Mouse (Mus musculus) cerebellum, adult 9-10 months (tissue): ENCODE data around the gene Gramd4.

ENCODE experiments used
- DNase-seq: peaks from one replicate; pipeline ENCODE4 v3.0.0; 2022

The Gramd4 gene

GRCm38 (mm10) chr15:86074171-86074937 lies 16.9 kb downstream of the Gramd4 start:
- DNase-seq, result no peak

DNA sequence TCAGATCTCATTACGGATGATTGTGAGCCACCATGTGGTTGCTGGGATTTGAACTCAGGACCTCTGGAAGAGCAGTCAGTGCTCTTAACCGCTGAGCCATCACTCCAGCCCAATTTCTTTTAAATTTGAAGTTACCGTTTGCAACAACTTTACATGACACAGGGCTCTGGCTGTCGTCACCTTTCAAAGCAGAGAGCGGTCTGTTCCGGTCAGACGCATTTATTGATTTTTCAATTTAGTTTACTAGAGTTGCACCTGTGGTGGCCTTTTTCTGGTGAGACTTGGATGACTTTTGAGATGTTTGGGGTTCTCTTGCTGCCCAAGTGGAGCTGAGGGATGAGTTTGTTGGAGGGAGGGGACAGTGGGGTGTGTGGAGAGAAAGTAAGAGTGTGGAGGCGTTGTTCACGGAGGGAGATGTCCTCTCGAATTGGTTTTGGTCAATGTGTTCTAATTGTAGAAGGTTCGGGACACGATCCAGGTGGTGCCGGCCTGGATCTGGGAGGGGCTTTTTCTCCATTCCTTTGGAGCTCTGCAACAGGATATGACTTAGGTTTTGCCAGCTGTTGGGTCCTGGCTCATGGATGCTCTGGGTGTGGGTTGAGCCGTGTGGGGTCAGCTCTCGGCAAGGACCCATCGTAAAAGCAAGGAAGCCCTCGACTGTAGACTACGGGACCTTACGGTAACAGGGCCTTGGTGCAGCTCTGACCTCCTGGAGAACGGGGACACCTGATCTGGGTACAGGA lies 18.0 kb downstream of the Gramd4 start:
- DNase-seq, result no peak

DNA sequence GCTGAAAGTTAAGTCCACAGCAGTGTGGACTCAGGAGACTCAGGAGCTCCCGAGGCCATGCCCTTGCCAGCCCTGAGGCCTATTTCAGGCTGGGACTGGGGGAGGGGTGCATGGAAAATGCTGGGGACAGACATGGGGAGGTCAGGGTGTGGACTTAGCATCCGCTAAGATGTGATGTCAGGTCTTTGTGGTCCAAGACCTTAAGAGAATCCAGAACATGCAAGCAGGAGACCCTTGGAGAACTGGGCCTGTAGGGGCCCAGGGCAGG lies 18.5 kb downstream of the Gramd4 start:
- no peak for DNase-seq

GRCm38 (mm10) chr15:86076378-86076777 lies 18.9 kb downstream of the Gramd4 start:
- DNase-seq, result no peak

DNA sequence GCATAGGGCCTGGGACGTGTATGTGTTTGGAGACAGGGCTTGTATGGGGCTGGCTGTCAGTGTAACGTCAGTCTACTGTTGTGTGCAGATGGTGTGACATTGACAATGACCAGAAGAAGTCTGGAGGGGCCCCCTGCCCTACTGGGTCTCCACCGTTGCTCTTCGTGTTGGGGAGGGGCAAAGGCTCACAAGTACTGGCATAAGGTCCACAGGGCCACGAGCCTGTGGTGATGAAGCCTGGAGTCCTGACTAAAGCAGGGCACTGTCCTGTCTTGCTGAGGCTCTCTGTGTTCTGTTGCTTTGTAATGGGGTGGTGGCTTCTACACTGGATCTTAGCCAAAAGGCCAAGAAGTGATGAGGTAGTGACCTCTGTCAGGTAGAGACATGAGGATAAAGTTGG lies 20.4 kb downstream of the Gramd4 start:
- DNase-seq, result no peak

DNA sequence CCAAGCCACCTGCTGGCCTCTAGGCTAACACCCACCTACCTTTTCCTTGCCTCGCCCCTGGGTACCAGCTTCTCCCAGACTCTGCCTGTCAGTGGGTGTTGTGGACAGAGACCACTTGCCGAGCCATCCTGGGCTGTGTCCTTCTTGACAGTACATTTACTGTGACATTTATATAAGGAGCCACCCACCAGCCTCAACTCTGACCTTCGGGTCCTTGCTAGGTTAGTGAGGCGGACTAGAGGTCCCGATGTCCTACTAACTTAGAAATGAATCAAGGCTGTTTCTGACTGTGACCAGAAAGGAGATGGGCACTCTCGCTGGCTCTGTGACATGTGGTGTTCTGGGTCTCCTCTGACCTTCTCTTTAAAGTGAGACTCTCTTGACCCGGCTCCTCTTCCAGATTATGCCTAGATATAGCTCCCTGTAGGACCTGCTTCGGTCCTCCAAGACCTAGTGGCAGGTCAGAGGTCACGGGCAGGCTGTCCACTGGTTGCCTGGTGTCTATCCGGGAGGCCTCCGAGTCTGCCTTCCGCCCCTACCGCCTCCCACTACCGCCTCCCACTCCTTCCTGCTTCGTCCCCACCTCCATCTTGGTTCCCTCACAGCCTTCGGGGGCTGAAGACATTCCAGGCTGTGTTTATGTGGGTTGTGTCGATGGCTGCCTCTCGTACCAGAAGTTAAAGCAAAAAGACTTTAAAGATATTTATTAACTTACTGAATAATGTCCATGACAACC lies 21.2 kb downstream of the Gramd4 start:
- DNase-seq, result no peak

DNA sequence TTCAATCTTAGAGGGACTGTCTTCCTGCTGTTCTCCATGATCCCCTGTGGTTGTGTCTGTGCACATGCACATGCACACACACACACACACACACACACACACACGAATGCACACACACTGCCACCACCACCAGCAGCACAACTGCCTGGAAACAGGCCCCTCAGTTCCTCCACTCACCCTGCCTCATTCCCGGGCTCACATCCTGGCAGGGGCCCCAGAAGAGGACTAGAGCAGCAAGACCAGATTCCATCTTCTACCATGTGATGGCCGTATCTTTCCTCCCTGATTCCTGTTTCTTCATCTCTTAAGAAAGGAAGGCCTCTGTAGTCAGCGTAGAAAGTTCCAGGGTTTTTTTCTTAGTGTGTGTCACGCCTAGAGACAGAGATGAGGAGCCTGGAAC lies 22.0 kb downstream of the Gramd4 start:
- DNase-seq, result no peak

DNA sequence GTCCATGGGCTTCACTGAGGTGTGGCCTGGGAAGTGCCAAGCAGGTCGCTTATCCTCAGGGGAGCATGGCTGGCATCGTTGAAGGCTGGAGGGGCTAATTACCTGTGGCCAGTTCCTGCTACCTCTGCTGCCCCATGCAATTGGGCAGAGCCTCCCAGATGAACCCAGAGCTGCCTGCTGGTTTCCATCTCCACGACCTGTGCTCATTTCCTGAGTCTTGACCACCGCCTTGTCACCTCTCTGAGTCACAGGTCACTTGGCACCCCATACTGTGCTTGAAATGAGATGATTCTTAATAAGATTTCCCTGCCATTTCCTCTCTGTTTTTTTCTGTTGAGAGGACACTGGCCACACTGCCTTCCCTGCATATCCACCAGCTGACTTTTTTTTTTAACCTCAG lies 22.4 kb downstream of the Gramd4 start:
- DNase-seq, result no peak

- no peak for DNase-seq
These were observed 22.9 kb downstream of the Gramd4 start for GRCm38 (mm10) chr15:86080408-86080807.

DNA sequence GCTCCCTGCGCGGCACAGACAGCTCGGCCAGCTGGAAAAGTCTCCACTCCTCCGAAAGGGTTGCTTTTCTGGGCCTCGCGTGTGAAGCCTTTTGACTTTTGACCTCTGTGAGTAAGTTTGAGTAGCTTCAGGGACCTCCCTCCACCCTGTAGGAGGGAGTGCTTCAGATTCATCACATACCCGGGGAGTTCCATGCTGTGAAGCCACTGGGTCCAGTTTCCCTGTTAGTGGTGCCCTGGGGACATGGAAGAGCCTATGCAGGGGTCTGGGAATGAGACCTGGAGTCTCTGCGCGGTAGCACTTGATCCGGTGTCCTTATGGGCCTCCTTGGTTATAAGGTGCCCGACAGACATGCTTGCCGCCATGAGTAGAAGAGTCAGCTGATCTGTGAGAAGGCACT lies 24.2 kb downstream of the Gramd4 start:
- DNase-seq, result no peak

- DNase-seq, result peak; percentile 92
These were observed 25.1 kb downstream of the Gramd4 start for GRCm38 (mm10) chr15:86082551-86082961.

GRCm38 (mm10) chr15:86083261-86083741 lies 25.8 kb downstream of the Gramd4 start:
- no peak for DNase-seq

DNA sequence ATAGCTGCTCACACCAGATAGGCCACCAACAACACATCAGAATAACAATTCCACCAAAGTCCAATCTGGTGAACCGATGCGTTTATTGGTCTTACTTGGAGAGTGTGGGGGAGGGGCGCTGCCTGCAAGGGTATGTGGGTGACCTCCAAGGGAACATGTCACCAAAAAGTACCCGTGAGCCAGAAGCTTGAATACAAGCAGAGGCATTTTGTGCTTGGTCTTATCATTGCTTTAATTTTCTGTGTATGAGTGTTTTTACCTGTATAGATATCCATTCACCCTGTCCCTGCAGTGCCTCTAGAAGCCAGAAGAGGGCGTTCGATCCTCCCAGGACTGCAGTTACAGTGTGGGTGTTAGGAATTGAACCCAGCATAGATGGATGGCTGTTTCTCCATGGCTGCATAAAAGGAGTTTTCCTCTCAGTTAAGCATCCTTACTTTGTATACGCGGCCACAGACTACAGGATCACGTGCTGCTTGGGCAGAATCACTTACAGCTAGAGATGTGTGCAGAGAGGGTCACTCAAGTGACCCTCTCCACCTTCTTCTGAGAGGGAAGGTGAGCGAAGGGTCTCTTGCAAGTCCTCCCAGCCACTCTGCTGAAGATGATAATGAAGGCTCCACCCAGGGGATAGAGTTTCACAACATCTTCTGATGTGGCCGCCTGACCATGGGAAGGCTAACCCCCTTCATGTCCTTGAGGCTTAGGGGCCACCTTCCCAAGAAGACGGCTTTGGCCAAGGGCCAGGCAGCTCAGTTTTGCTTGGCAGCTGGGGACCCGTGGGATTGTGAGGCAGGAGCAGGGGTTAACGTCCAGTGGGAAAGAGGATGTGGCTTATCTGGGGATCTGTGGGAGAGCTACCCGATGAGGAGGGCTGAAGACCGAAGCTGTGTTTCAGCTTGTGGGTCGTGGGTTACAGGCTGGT lies 28.1 kb downstream of the Gramd4 start:
- no peak for DNase-seq

GRCm38 (mm10) chr15:86086291-86086706 lies 28.8 kb downstream of the Gramd4 start:
- no peak for DNase-seq

DNA sequence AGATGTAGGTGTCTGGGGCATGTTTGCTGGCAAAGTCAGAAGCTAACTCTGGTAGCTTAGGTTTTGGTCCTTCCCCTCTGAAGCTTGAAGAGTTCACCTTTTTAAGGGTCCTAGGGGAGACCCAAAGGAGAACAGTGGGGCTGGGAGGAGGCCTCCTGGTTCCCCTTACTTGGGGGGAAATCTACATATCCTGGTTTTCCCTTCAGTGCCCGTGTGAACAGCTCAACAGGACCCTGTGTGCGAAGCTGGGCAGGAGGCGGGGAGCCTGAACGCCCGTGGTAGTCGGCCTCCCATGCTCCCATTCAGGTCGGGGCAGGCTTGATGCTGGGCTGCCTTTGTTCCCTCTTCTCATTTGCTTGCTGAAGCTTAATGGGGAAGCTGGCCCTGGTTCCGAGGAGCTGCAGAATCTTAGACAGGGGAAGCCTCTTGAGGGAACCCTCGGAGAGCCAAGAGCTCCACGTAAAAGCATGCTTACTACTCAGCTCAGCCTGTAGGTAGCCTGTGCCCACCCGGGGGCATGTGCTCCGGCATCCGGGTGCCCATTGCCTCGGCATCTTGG lies 30.2 kb downstream of the Gramd4 start:
- DNase-seq, result no peak

- DNase-seq, result no peak
These were observed 30.8 kb downstream of the Gramd4 start for GRCm38 (mm10) chr15:86088266-86088790.

GRCm38 (mm10) chr15:86089091-86089744 lies 31.7 kb downstream of the Gramd4 start:
- DNase-seq, result no peak

- no peak for DNase-seq
These were observed 32.6 kb downstream of the Gramd4 start for GRCm38 (mm10) chr15:86089991-86090529.

- no peak for DNase-seq
These were observed 33.1 kb downstream of the Gramd4 start for GRCm38 (mm10) chr15:86090578-86090977.

DNA sequence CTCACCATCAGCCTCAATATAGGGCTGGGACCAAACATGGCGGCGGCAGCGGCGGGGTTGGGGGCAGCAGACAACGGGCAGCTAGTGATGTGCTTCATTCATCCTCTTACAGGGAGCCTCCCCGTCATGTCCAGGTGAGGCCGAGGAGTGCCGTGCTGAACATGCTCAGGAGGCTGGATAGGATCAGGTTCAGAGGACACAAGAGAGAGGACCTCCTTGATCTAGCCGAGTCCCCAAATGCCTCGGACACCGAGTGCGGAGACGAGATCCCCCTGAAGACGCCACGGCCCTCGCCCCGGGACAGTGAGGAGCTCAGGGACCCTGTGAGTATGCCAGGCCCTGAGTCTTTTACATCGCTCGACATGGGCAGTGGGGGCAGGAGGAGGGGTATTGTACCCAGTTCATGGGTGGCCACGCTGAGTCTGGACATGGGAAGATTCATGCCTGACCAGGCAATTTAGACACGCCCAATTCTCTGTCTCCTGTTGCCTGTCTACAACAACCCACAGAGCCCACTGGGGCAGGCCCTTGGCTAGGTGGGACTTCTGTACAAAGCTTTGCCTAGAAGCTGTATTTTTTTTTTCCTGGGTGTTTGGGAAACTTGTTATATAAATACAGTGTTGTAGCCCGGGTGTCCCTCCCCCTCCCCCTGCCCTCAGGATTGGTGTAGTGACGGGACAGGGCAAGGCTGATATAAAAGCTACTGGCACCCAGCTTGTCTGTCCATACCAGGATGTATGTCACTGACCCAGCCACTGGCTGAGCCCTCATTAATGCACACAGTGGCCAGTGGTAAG lies 33.9 kb downstream of the Gramd4 start:
- DNase-seq, result no peak
